Mouse (Mus musculus): ENCODE measurements around the gene Ftl1. TPM values are rescaled to one million over a fixed set of nuclear protein-coding genes. Genes with fewer than 3 reads are reported as not detected.
A peak's percentile ranks its signal among the peaks of the same experiment; 100 is the strongest.
"Not testable (repeated sequence)": the region's sequence is repeated elsewhere in the genome, so short reads cannot be mapped to it uniquely, and the experiment has no call there.

Gene Ftl1
- polyA plus RNA-seq (2015; fragmentation: Nextera tagmentation; extraction: Ambion mirVana): 3,045 and 3,399 TPM in 2 replicates

DNA sequence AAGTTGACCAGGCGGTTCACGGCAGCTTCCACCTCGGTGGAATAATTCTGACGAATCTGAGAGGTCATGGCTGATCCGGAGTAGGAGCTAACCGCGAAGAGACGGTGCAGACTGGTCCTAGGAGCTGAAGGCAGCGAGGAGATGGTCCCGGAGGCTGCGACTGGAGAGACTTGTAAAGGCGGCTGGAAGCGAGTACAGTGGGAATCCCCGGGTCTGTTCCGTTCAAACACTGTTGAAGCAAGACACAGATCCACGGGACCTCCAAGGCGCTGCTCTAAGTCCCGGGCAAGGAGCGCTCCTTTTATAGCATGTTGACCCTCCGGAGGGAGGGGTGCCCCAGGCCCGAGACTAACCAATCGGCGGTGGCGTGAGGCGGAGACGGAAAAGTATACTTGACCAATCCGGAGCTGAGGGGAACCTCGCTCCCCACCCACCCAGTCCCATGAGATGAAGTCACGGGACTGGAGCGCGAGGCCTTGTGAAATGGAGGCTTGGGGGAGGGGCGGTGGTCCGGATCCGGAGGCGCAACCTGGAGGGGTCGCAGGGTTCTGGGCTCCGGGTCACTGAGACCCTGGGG is at the start of gene Ftl1:
Gene Ftl1, minus strand, starts transcription at position 321 of the 577 bp plus-strand sequence.
- Histone ChIP-seq H3K27ac (ENCODE audit: low read length) (peak within 1 kb of the TSS; percentile 95), H3K4me1 (ENCODE audit: control insufficient read depth, insufficient read depth, low read length) (peaks cover 36% of the 10 kb centered on the region), H3K36me3 (ENCODE audit: control insufficient read depth, insufficient read depth) (peaks cover 39% of the 10 kb centered on the region), H3K4me3 (ENCODE audit: low read length) (peak within 1 kb of the TSS; percentile 70), H3K4me2 (ENCODE audit: low read depth, low read length) (peak within 1 kb of the TSS; percentile 74), H3K9ac (ENCODE audit: low read length) (peak within 1 kb of the TSS; percentile 92)
- ATAC-seq (replicated peaks; ENCODE audit: extremely low read depth, insufficient read depth, low FRiP score): peak; percentile 95
- H3K27me3 ChIP-seq (ENCODE audit: control insufficient read depth, insufficient read depth, low read length); H3K9me3 ChIP-seq (replicated peaks; ENCODE audit: control insufficient read depth, low read length): not testable (repeated sequence)
- under 1% methylated on average over 25 of the region's 37 CpGs for WGBS

DNA sequence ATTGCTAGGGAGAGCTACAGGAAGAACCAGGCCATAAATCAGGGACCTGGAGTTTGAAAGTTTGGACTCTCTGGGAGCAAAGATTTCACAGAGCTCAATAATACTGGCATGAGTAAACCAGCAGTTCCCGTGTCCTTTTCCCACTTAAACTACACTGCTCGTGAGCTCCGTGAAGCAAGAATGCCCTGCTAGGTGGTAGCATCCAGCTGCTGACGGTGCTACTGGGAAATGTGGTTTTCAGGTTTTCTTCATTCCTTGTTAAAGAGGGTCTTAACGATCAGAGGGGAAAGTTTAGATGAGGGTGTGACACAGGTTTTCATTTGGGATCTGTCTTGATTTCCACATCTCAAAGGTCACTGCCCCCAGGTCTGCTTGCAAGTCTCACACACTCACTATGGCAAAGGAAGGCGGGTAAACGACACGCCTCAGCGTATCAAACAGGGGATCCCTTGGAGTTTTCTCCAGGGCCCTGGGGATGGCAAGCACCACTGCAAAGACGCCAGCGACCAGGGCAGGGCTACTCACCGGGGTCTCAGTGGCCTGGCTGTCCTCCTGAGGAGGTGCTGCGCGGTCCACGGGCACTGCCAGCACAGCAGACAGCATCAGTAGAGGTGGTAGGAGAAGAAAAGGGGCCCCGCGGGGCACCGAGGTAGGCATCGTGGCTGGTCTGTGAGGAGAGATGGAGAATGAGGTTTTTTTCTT is 49.6 kb upstream of the Ftl1 start:
- Histone ChIP-seq H3K36me3 (ENCODE audit: control insufficient read depth, insufficient read depth) (no peaks in the 10 kb centered on the region), H3K27me3 (ENCODE audit: control insufficient read depth, insufficient read depth, low read length) (no peaks in the 10 kb centered on the region), H3K27ac (ENCODE audit: low read length) (peak overlapping the region; percentile 86), H3K4me1 (ENCODE audit: control insufficient read depth, insufficient read depth, low read length) (peaks cover 12% of the 10 kb centered on the region), H3K4me2 (ENCODE audit: low read depth, low read length) (peak overlapping the region; percentile 83), H3K4me3 (ENCODE audit: low read length) (peak overlapping the region; percentile 91), H3K9me3 (replicated peaks; ENCODE audit: control insufficient read depth, low read length) (no peaks in the 10 kb centered on the region), H3K9ac (ENCODE audit: low read length) (peak overlapping the region; percentile 94)
- 0 out of 2 replicates have a peak, but pooled peaks have one; percentile 3 for ATAC-seq (replicated peaks; ENCODE audit: extremely low read depth, insufficient read depth, low FRiP score)
- WGBS: 30% methylated on average over 19 of the region's 19 CpGs

DNA sequence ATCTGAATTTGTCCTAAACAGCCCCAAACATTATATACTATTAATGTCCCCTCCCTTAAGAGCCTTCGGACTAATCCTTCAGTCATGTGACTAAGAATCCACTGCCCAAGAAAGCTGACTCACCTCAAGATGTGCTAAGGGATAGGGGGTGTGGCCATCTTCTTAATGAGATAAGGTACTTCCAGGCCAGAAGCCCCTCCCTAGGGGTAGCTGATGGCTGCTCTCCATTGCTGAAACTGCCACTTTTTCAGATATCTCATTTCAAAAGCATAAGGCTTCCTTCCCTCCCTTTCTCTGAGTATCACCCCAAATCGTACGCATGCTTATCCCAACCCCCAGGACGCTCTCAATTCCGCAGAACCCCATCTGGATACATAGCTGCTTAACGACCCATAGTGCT is 48.9 kb upstream of the Ftl1 start:
- Histone ChIP-seq H3K9ac (ENCODE audit: low read length) (no peak overlapping the region), H3K27me3 (ENCODE audit: control insufficient read depth, insufficient read depth, low read length) (no peaks in the 10 kb centered on the region), H3K4me3 (ENCODE audit: low read length) (peak overlapping the region; percentile 4; the same call in 1 of the 2 replicates), H3K36me3 (ENCODE audit: control insufficient read depth, insufficient read depth) (no peaks in the 10 kb centered on the region), H3K27ac (ENCODE audit: low read length) (no peak overlapping the region), H3K4me1 (ENCODE audit: control insufficient read depth, insufficient read depth, low read length) (peaks cover 12% of the 10 kb centered on the region), H3K4me2 (ENCODE audit: low read depth, low read length) (peak overlapping the region; percentile 83; the same call in 1 of the 2 replicates), H3K9me3 (replicated peaks; ENCODE audit: control insufficient read depth, low read length) (no peaks in the 10 kb centered on the region)
- 84% methylated on average over 6 of the region's 6 CpGs for WGBS
- no peak for ATAC-seq (replicated peaks; ENCODE audit: extremely low read depth, insufficient read depth, low FRiP score)

DNA sequence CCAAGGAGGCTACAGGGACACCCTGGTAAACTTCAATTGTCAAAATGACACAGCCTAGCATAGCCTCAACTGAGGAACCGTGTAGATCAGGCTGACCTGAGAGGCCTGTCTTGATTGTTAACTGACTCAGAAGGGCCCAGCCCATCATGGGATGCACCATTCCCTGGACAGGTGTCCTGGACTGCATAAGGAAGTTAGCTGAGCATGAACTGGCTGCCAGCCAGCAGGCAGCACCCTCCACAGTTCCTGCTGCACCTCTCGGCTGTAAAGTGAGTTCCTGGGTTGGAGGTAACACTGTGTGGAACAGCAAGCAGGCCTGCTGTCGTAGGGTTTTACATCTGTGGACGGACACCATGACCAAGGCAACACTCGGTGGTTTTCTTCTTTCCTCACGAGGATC is 47.9 kb upstream of the Ftl1 start:
- WGBS: 81% methylated on average over 6 of the region's 6 CpGs
- no peak overlapping the region for H3K9ac ChIP-seq (ENCODE audit: low read length)
- H3K4me2 ChIP-seq (ENCODE audit: low read depth, low read length): no peak overlapping the region
- H3K4me3 ChIP-seq (ENCODE audit: low read length): no peak overlapping the region
- H3K27ac ChIP-seq (ENCODE audit: low read length): no peak overlapping the region
- H3K4me1 ChIP-seq (ENCODE audit: control insufficient read depth, insufficient read depth, low read length): peaks cover 12% of the 10 kb centered on the region
- no peak for ATAC-seq (replicated peaks; ENCODE audit: extremely low read depth, insufficient read depth, low FRiP score)
- H3K36me3 ChIP-seq (ENCODE audit: control insufficient read depth, insufficient read depth): no peaks in the 10 kb centered on the region
- no peaks in the 10 kb centered on the region for H3K9me3 ChIP-seq (replicated peaks; ENCODE audit: control insufficient read depth, low read length)
- H3K27me3 ChIP-seq (ENCODE audit: control insufficient read depth, insufficient read depth, low read length): no peaks in the 10 kb centered on the region

DNA sequence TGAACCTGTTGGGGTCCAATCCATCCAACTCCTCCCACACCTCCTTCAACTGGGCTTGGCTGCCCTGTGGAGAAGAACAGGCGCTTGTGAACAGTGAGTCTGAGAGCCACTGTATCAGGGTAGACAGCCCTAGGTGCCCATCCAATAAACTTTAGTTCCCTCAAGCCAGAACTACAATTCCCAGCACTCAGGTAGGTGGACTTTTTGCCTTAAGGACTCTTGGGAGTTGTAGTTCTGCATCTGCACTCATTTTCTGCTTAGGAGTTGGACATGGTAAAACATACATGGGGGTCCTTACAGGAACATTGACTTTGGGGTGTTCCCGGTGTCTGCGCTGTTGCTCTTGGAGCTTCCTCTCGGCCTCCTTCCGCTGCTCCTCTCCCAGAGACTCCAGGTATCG is 38.7 kb upstream of the Ftl1 start:
- H3K27me3 ChIP-seq (ENCODE audit: control insufficient read depth, insufficient read depth, low read length): no peaks in the 10 kb centered on the region
- no peak overlapping the region for H3K27ac ChIP-seq (ENCODE audit: low read length)
- H3K4me1 ChIP-seq (ENCODE audit: control insufficient read depth, insufficient read depth, low read length): no peaks in the 10 kb centered on the region
- H3K9ac ChIP-seq (ENCODE audit: low read length): no peak overlapping the region
- no peak for ATAC-seq (replicated peaks; ENCODE audit: extremely low read depth, insufficient read depth, low FRiP score)
- H3K9me3 ChIP-seq (replicated peaks; ENCODE audit: control insufficient read depth, low read length): no peaks in the 10 kb centered on the region
- H3K4me2 ChIP-seq (ENCODE audit: low read depth, low read length): no peak overlapping the region
- 95% methylated on average over 6 of the region's 6 CpGs for WGBS
- H3K36me3 ChIP-seq (ENCODE audit: control insufficient read depth, insufficient read depth): peaks cover 33% of the 10 kb centered on the region
- no peak overlapping the region for H3K4me3 ChIP-seq (ENCODE audit: low read length)

DNA sequence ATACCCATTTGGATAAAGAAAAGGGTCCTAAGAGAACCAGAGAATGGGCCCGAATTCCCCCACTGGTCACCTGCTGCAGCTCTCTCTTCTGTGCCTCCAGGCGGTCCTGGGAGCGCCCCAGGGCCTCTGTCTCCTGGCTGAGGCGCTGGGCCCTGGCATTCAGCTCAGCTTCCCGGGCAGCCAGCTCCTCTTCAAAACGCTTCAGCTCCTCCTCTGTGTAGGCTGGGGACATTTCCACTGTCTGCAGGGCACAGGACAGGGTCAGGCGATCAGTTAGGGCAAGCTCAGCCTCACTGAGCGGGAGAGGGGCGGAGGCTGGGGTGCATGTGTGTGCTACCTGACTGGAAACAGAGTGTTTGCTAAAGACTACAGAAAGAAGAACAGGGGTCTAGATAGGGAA is 34.9 kb upstream of the Ftl1 start:
- no peak for ATAC-seq (replicated peaks; ENCODE audit: extremely low read depth, insufficient read depth, low FRiP score)
- no peak overlapping the region for H3K9ac ChIP-seq (ENCODE audit: low read length)
- H3K4me2 ChIP-seq (ENCODE audit: low read depth, low read length): no peak overlapping the region
- peaks cover 5% of the 10 kb centered on the region; the same call in 1 of the 2 replicates for H3K4me1 ChIP-seq (ENCODE audit: control insufficient read depth, insufficient read depth, low read length)
- 85% methylated on average over 9 of the region's 9 CpGs for WGBS
- peaks cover 33% of the 10 kb centered on the region for H3K36me3 ChIP-seq (ENCODE audit: control insufficient read depth, insufficient read depth)
- no peaks in the 10 kb centered on the region for H3K27me3 ChIP-seq (ENCODE audit: control insufficient read depth, insufficient read depth, low read length)
- no peaks in the 10 kb centered on the region for H3K9me3 ChIP-seq (replicated peaks; ENCODE audit: control insufficient read depth, low read length)
- no peak overlapping the region for H3K27ac ChIP-seq (ENCODE audit: low read length)
- no peak overlapping the region for H3K4me3 ChIP-seq (ENCODE audit: low read length)

DNA sequence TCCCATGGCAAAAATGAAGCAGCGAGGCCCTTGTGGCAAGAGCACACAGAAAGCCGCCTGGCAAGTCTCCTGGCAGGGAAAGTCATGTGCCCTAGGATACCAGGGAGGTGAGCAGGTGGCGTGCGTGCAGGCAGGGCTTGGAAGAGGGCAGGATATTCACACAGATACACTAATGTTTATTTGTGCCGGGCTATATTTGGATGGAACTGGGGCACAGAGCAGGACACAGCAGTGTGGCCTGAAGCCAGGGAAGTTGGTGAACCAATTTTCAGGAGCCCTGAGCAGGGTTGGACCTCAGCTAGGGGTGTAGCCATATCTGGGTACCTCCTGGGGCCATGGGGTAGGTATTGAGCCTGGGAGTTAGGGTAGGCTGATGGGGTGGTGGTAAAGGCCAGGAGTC is 33.3 kb upstream of the Ftl1 start:
- no peak overlapping the region for H3K4me2 ChIP-seq (ENCODE audit: low read depth, low read length)
- peaks cover 31% of the 10 kb centered on the region for H3K36me3 ChIP-seq (ENCODE audit: control insufficient read depth, insufficient read depth)
- ATAC-seq (replicated peaks; ENCODE audit: extremely low read depth, insufficient read depth, low FRiP score): no peak; the same call in 1 of the 2 replicates
- no peak overlapping the region for H3K9ac ChIP-seq (ENCODE audit: low read length)
- no peaks in the 10 kb centered on the region for H3K27me3 ChIP-seq (ENCODE audit: control insufficient read depth, insufficient read depth, low read length)
- WGBS: 83% methylated on average over 5 of the region's 5 CpGs
- no peak overlapping the region for H3K4me3 ChIP-seq (ENCODE audit: low read length)
- H3K9me3 ChIP-seq (replicated peaks; ENCODE audit: control insufficient read depth, low read length): no peaks in the 10 kb centered on the region
- no peak overlapping the region; the same call in 1 of the 2 replicates for H3K27ac ChIP-seq (ENCODE audit: low read length)
- H3K4me1 ChIP-seq (ENCODE audit: control insufficient read depth, insufficient read depth, low read length): peaks cover 9% of the 10 kb centered on the region; the same call in 1 of the 2 replicates

DNA sequence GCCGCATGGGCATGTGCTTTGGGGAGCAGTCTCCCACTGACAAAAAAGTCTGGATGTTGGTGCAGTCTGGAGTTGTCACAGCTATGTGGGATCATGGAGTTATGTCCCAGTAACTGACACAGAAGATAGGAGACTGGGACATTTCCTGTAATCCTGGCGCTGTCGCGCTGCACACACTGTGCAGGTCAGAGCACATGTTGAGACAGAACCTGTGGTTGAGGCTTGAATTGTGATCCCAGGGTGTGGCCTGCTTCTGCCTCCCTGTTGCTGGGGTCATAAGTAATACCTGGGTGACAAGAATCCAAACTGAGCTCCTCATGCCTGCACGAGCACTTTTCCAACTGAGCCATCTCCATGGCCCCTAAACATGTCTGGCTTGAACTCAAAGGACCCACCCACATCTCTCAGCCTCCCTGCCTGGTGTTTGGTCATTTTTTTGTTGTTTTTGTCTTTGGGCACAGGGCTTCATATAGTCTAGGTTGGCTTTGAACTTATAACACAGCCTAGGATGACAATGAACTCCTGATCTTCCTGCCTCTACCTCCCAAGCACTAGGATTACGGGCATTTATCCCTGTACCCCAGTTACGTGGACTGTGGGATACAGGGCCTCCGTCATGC is 32.7 kb upstream of the Ftl1 start:
- Histone ChIP-seq H3K9ac (ENCODE audit: low read length) (no peak overlapping the region), H3K4me3 (ENCODE audit: low read length) (no peak overlapping the region), H3K4me1 (ENCODE audit: control insufficient read depth, insufficient read depth, low read length) (peaks cover 9% of the 10 kb centered on the region; the same call in 1 of the 2 replicates), H3K9me3 (replicated peaks; ENCODE audit: control insufficient read depth, low read length) (no peaks in the 10 kb centered on the region), H3K27ac (ENCODE audit: low read length) (no peak overlapping the region), H3K36me3 (ENCODE audit: control insufficient read depth, insufficient read depth) (peaks cover 27% of the 10 kb centered on the region), H3K27me3 (ENCODE audit: control insufficient read depth, insufficient read depth, low read length) (no peaks in the 10 kb centered on the region), H3K4me2 (ENCODE audit: low read depth, low read length) (no peak overlapping the region)
- WGBS: 92% methylated on average over 8 of the region's 8 CpGs
- no peak for ATAC-seq (replicated peaks; ENCODE audit: extremely low read depth, insufficient read depth, low FRiP score)

DNA sequence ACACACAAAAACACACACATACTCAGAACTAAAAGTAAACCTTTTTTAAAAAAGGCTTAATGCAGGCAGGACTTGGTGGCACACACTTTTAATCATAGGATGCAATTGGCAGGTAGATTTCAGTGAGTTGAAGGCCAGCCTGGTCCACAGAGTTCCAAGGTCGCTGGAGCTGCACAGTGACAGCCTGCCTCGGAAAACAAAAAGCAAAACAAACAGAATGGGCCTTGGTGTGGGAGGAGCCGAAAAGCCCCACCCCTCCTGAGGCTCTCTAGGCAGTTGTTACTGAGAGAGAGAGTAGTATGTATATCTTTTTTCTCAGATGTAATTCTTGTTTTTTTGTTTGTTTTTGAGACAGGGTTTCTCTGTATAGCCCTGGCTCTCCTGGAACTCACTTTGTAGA is 31.6 kb upstream of the Ftl1 start:
- Histone ChIP-seq H3K4me3 (ENCODE audit: low read length) (no peak overlapping the region), H3K9me3 (replicated peaks; ENCODE audit: control insufficient read depth, low read length) (no peaks in the 10 kb centered on the region), H3K9ac (ENCODE audit: low read length) (0 out of 2 replicates have a peak overlapping the region, but pooled peaks have one; percentile 5), H3K27me3 (ENCODE audit: control insufficient read depth, insufficient read depth, low read length) (no peaks in the 10 kb centered on the region), H3K36me3 (ENCODE audit: control insufficient read depth, insufficient read depth) (peaks cover 23% of the 10 kb centered on the region), H3K4me2 (ENCODE audit: low read depth, low read length) (no peak overlapping the region; the same call in 1 of the 2 replicates), H3K4me1 (ENCODE audit: control insufficient read depth, insufficient read depth, low read length) (peaks cover 9% of the 10 kb centered on the region; the same call in 1 of the 2 replicates), H3K27ac (ENCODE audit: low read length) (no peak overlapping the region)
- 22% methylated on average over 3 of the region's 3 CpGs for WGBS
- no peak for ATAC-seq (replicated peaks; ENCODE audit: extremely low read depth, insufficient read depth, low FRiP score)

Measured in heart, embryonic 16.5 days (tissue).